Mouse (Mus musculus) brain, embryonic 18.5 days (tissue): ENCODE measurements around the gene Wdr70.
"Not testable (repeated sequence)": the region's sequence is repeated elsewhere in the genome, so short reads cannot be mapped to it uniquely, and the experiment has no call there.

Source experiments
- DNase-seq: peaks from one replicate; pipeline ENCODE4 v3.0.0-alpha.2; 2012; ENCODE audit warnings: low read depth, low spot score

Gene Wdr70

GRCm38 (mm10) chr15:8098774-8099749 lies at the start of gene Wdr70:
Wdr70 (minus strand) TSS chr15:8099209.
- peak; percentile 82 for DNase-seq

- DNase-seq = no peak
Observed at GRCm38 (mm10) chr15:8135606-8136005, 36.6 kb upstream of the Wdr70 start.

GRCm38 (mm10) chr15:8131761-8132160 lies 32.8 kb upstream of the Wdr70 start:
- DNase-seq = no peak

- DNase-seq = no peak
Observed at GRCm38 (mm10) chr15:8131268-8131667, 32.3 kb upstream of the Wdr70 start.

- no peak for DNase-seq
Observed at GRCm38 (mm10) chr15:8129281-8129680, 30.3 kb upstream of the Wdr70 start.

- DNase-seq = no peak
Observed at GRCm38 (mm10) chr15:8109782-8110181, 10.8 kb upstream of the Wdr70 start.

- DNase-seq = peak; percentile 90
Observed at GRCm38 (mm10) chr15:8108966-8109743, 10.1 kb upstream of the Wdr70 start, which contains the start of gene Nup155. Nup155 (plus strand) TSS chr15:8109273.

GRCm38 (mm10) chr15:8108360-8108965 lies 9.5 kb upstream of the Wdr70 start:
- DNase-seq = no peak

- DNase-seq = not testable (repeated sequence)
Observed at GRCm38 (mm10) chr15:8101975-8102542, 3.0 kb upstream of the Wdr70 start.

GRCm38 (mm10) chr15:8097853-8098252 lies 1.2 kb downstream of the Wdr70 start:
- no peak for DNase-seq

GRCm38 (mm10) chr15:8092668-8093067 lies 6.3 kb downstream of the Wdr70 start:
- not testable (repeated sequence) for DNase-seq

- DNase-seq = no peak
Observed at GRCm38 (mm10) chr15:8090685-8091084, 8.3 kb downstream of the Wdr70 start.

- DNase-seq = no peak
Observed at GRCm38 (mm10) chr15:8088715-8089114, 10.3 kb downstream of the Wdr70 start.

GRCm38 (mm10) chr15:8087293-8087692 lies 11.7 kb downstream of the Wdr70 start:
- no peak for DNase-seq

- DNase-seq = no peak
Observed at GRCm38 (mm10) chr15:8082139-8082538, 16.9 kb downstream of the Wdr70 start.

GRCm38 (mm10) chr15:8073159-8073558 lies 25.9 kb downstream of the Wdr70 start:
- DNase-seq = not testable (repeated sequence)

- DNase-seq = peak; percentile 4
Observed at GRCm38 (mm10) chr15:8065221-8065620, 33.8 kb downstream of the Wdr70 start.

- no peak for DNase-seq
Observed at GRCm38 (mm10) chr15:8051177-8051576, 47.8 kb downstream of the Wdr70 start.

- no peak for DNase-seq
Observed at GRCm38 (mm10) chr15:8039834-8040233, 59.2 kb downstream of the Wdr70 start.

GRCm38 (mm10) chr15:8038457-8038856 lies 60.6 kb downstream of the Wdr70 start:
- DNase-seq = no peak

GRCm38 (mm10) chr15:8037825-8038224 lies 61.2 kb downstream of the Wdr70 start:
- no peak for DNase-seq

- no peak for DNase-seq
Observed at GRCm38 (mm10) chr15:8031211-8031610, 67.8 kb downstream of the Wdr70 start.
